Mouse (Mus musculus): ENCODE data around the gene Vps36. TPM values are rescaled to one million over a fixed set of nuclear protein-coding genes. Genes with fewer than 3 reads are reported as not detected.

The Vps36 gene
- polyA plus RNA-seq, 1 experiment = 52.4 TPM

DNA sequence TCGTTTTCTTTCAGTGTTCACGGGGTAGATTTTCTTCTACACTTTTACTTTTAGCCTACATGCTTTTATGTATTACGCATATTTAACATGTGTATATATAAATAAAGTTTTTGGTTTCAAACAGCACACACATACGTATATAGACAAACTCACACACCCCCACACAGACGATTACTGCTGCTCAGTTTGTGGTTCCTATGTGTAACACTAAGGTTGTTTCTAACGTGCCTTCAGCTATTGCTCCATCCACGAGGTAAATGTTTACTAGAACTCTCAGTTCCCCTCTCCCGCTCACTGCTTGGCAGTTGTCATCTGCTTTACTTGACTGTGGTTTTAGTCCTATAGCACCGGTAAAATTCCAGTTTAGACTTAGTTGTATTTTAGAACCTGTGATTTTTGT, 56.5 kb downstream of the Vps36 start:
- no peak overlapping the region for H3K27ac ChIP-seq (ENCODE audit: insufficient read depth, low read length)
- no peaks in the 10 kb centered on the region for H3K27me3 ChIP-seq (ENCODE audit: control insufficient read depth, insufficient read depth, low read length, poor library complexity, severe bottlenecking)
- peaks cover 5% of the 10 kb centered on the region for H3K9me3 ChIP-seq (replicated peaks; ENCODE audit: control insufficient read depth, insufficient read depth, low read length, poor library complexity, severe bottlenecking)
- no peaks in the 10 kb centered on the region for H3K36me3 ChIP-seq (ENCODE audit: control insufficient read depth, insufficient read depth, low read length, poor library complexity, severe bottlenecking)
- no peak overlapping the region for H3K9ac ChIP-seq (ENCODE audit: low read depth, poor library complexity, severe bottlenecking)
- no peak overlapping the region for H3K4me3 ChIP-seq (ENCODE audit: low read depth, low read length)
- no peak for TF ChIP-seq EP300 (IDR thresholded peaks at IDR 0.05; ENCODE audit: insufficient read depth, low read depth, low read length)
- no peak for TF ChIP-seq POLR2A (IDR thresholded peaks at IDR 0.05; ENCODE audit: insufficient read depth, low read length)
- TF ChIP-seq CTCF (IDR thresholded peaks at IDR 0.05; ENCODE audit: low read depth, low read length) = no peak
- H3K4me1 ChIP-seq (ENCODE audit: control insufficient read depth, insufficient read depth, low read length) = no peaks in the 10 kb centered on the region

DNA sequence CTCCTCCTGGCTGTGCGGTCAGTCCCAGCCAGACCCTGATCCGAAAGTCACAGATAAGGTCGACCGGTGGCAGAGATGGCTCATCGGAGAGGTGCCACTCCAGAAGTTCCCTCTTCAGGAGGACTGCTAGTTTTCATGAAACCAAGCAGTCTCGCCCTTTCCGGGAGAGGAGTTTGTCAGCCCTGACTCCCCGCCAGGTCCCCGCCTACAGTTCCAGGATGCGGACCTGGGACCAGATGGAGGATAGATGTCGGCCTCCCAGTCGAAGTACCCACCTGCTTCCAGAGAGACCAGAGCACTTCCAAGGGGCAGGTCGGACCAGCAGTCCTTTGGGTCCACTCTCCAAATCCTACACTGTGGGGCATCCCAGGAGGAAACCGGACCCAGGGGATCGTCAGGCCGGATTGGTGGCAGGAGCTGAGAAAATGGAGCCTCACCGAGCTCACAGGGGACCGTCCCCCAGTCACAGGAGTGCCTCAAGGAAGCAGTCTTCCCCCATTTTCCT, 66.4 kb downstream of the Vps36 start:
- Histone ChIP-seq H3K9me3 (replicated peaks; ENCODE audit: control insufficient read depth, insufficient read depth, low read length, poor library complexity, severe bottlenecking) (peaks cover 4% of the 10 kb centered on the region; the same call in 1 of the 2 replicates), H3K36me3 (ENCODE audit: control insufficient read depth, insufficient read depth, low read length, poor library complexity, severe bottlenecking) (no peaks in the 10 kb centered on the region), H3K4me1 (ENCODE audit: control insufficient read depth, insufficient read depth, low read length) (no peaks in the 10 kb centered on the region), H3K27me3 (ENCODE audit: control insufficient read depth, insufficient read depth, low read length, poor library complexity, severe bottlenecking) (no peaks in the 10 kb centered on the region; the same call in 1 of the 2 replicates), H3K9ac (ENCODE audit: low read depth, poor library complexity, severe bottlenecking) (no peak overlapping the region), H3K4me3 (ENCODE audit: low read depth, low read length) (peak overlapping the region; percentile 15), H3K27ac (ENCODE audit: insufficient read depth, low read length) (no peak overlapping the region)
- TF ChIP-seq EP300 (IDR thresholded peaks at IDR 0.05; ENCODE audit: insufficient read depth, low read depth, low read length) = no peak
- no peak for TF ChIP-seq POLR2A (IDR thresholded peaks at IDR 0.05; ENCODE audit: insufficient read depth, low read length)
- TF ChIP-seq CTCF (IDR thresholded peaks at IDR 0.05; ENCODE audit: low read depth, low read length) = no peak

DNA sequence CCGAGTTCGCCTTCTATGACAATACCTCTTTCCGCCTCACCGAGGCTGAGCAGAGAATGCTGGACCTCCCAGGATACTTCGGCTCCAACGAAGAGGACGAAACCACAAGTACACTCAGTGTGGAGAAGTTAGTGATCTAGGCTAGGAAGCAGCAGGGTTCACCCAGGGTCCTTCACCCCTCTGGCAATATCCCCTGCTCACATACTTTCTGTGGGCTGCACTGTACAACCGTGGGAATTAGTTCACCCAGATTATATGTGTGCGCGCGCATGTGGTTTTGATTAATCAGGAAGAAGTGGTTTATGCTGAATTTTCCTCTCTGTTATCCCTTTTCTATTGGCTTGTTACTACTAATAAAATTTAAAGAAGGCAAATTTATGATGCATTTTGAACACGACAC, 66.9 kb downstream of the Vps36 start:
- Histone ChIP-seq H3K4me3 (ENCODE audit: low read depth, low read length) (no peak overlapping the region), H3K27ac (ENCODE audit: insufficient read depth, low read length) (no peak overlapping the region)

DNA sequence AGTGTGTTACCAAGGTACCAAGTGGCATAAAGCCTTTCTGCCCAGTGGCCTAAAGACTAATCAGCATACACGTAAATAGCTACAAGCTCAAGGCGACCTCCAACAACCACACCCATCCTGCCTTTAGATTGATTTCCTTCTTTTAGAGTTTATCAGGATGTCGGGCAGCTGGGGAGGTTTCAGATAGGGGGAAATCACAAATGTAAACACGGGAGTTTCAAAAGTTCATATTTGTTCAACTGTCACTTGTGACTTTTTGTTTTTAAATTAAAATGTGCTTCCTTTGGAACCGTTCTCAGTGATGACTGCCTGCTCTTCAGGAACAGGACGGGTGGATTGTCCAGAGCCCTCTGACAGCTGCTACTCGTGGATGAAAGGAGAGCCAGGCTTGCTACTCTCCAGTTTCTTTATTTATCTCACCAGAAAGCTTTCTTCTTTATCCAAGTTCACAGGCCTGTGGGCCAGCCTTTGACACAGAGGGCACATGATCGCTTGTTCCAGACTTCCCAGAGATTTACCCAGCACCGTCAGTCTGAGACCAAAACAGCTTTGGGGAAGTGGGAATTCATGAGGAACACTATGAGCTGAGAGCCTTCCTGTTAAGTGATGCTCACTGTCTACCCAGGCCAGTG, 67.6 kb downstream of the Vps36 start:
- TF ChIP-seq POLR2A (IDR thresholded peaks at IDR 0.05; ENCODE audit: insufficient read depth, low read length) = no peak
- Histone ChIP-seq H3K4me3 (ENCODE audit: low read depth, low read length) (no peak overlapping the region), H3K27ac (ENCODE audit: insufficient read depth, low read length) (no peak overlapping the region), H3K9ac (ENCODE audit: low read depth, poor library complexity, severe bottlenecking) (no peak overlapping the region), H3K9me3 (replicated peaks; ENCODE audit: control insufficient read depth, insufficient read depth, low read length, poor library complexity, severe bottlenecking) (no peaks in the 10 kb centered on the region), H3K4me1 (ENCODE audit: control insufficient read depth, insufficient read depth, low read length) (no peaks in the 10 kb centered on the region), H3K27me3 (ENCODE audit: control insufficient read depth, insufficient read depth, low read length, poor library complexity, severe bottlenecking) (no peaks in the 10 kb centered on the region; the same call in 1 of the 2 replicates), H3K36me3 (ENCODE audit: control insufficient read depth, insufficient read depth, low read length, poor library complexity, severe bottlenecking) (no peaks in the 10 kb centered on the region)

More for the DNA sequence above, 66.9 kb downstream of the Vps36 start:
- H3K27me3 ChIP-seq (ENCODE audit: control insufficient read depth, insufficient read depth, low read length, poor library complexity, severe bottlenecking) = no peaks in the 10 kb centered on the region; the same call in 1 of the 2 replicates
- no peaks in the 10 kb centered on the region for H3K4me1 ChIP-seq (ENCODE audit: control insufficient read depth, insufficient read depth, low read length)
- H3K9me3 ChIP-seq (replicated peaks; ENCODE audit: control insufficient read depth, insufficient read depth, low read length, poor library complexity, severe bottlenecking) = no peaks in the 10 kb centered on the region
- no peaks in the 10 kb centered on the region for H3K36me3 ChIP-seq (ENCODE audit: control insufficient read depth, insufficient read depth, low read length, poor library complexity, severe bottlenecking)
- H3K9ac ChIP-seq (ENCODE audit: low read depth, poor library complexity, severe bottlenecking) = no peak overlapping the region
- no peak for TF ChIP-seq CTCF (IDR thresholded peaks at IDR 0.05; ENCODE audit: low read depth, low read length)
- TF ChIP-seq POLR2A (IDR thresholded peaks at IDR 0.05; ENCODE audit: insufficient read depth, low read length) = no peak
- no peak for TF ChIP-seq EP300 (IDR thresholded peaks at IDR 0.05; ENCODE audit: insufficient read depth, low read depth, low read length)

DNA sequence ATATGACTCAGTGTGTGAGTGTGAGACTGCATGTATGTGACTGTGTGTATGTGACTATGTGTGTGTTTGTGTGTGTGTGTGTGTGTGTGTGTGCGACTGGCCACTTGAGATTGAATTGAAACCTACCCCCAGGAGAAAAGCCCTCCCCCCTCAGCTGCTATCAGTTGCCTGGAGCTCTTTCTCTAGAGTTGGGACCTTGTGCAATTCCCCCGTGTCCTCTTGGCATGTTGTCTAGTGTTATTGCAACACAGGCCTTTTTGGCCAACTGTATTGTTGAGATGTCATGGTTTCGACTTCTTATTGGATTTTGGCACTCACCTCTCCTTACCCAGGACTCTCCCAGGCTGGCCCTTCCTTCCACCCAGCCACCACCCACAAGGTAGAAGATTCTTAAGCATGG, 69.7 kb downstream of the Vps36 start:
- Histone ChIP-seq H3K27me3 (ENCODE audit: control insufficient read depth, insufficient read depth, low read length, poor library complexity, severe bottlenecking) (no peaks in the 10 kb centered on the region; the same call in 1 of the 2 replicates), H3K4me3 (ENCODE audit: low read depth, low read length) (no peak overlapping the region), H3K4me1 (ENCODE audit: control insufficient read depth, insufficient read depth, low read length) (no peaks in the 10 kb centered on the region), H3K9ac (ENCODE audit: low read depth, poor library complexity, severe bottlenecking) (no peak overlapping the region), H3K36me3 (ENCODE audit: control insufficient read depth, insufficient read depth, low read length, poor library complexity, severe bottlenecking) (no peaks in the 10 kb centered on the region), H3K27ac (ENCODE audit: insufficient read depth, low read length) (no peak overlapping the region), H3K9me3 (replicated peaks; ENCODE audit: control insufficient read depth, insufficient read depth, low read length, poor library complexity, severe bottlenecking) (no peaks in the 10 kb centered on the region)
- TF ChIP-seq CTCF (IDR thresholded peaks at IDR 0.05; ENCODE audit: low read depth, low read length) (no peak), EP300 (IDR thresholded peaks at IDR 0.05; ENCODE audit: insufficient read depth, low read depth, low read length) (no peak), POLR2A (IDR thresholded peaks at IDR 0.05; ENCODE audit: insufficient read depth, low read length) (no peak)

DNA sequence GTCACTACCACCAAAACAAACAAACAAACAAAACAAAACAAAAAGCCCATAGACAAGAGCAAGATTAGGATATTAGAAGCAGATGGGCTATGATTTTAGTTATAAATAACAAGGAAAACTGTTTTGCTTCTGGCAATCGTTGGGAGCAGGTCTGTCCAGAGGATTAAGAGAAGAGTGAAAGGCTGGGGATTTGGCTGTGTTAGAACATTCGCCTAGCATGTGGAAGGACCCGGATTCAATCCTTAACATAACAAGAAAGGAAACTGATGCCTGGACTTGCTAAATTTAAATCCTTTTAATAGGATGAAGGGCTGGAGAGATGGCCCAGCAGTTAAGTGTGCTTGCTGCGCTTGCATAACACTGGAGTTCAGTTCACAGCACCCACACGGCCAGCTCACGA, 71.7 kb downstream of the Vps36 start:
- H3K9ac ChIP-seq (ENCODE audit: low read depth, poor library complexity, severe bottlenecking) = no peak overlapping the region
- no peak for TF ChIP-seq EP300 (IDR thresholded peaks at IDR 0.05; ENCODE audit: insufficient read depth, low read depth, low read length)
- H3K36me3 ChIP-seq (ENCODE audit: control insufficient read depth, insufficient read depth, low read length, poor library complexity, severe bottlenecking) = no peaks in the 10 kb centered on the region
- no peaks in the 10 kb centered on the region for H3K4me1 ChIP-seq (ENCODE audit: control insufficient read depth, insufficient read depth, low read length)
- H3K27ac ChIP-seq (ENCODE audit: insufficient read depth, low read length) = no peak overlapping the region
- H3K27me3 ChIP-seq (ENCODE audit: control insufficient read depth, insufficient read depth, low read length, poor library complexity, severe bottlenecking) = no peaks in the 10 kb centered on the region; the same call in 1 of the 2 replicates
- H3K4me3 ChIP-seq (ENCODE audit: low read depth, low read length) = no peak overlapping the region
- H3K9me3 ChIP-seq (replicated peaks; ENCODE audit: control insufficient read depth, insufficient read depth, low read length, poor library complexity, severe bottlenecking) = no peaks in the 10 kb centered on the region

Measured in ES-Bruce4 (cell line).